Mouse (Mus musculus) CH12.LX (cell line): ENCODE data around the gene Nell1. TPM values are rescaled to one million over a fixed set of nuclear protein-coding genes. Genes with fewer than 3 reads are reported as not detected.

Experiments used
- DNase-seq: peaks from one replicate; pipeline ENCODE4 v3.0.0-alpha.2; 2013; ENCODE audit errors: extremely low read depth
- H3K27ac ChIP-seq: 2 replicates; pipeline ENCODE4 v1.5.1; 2012; ENCODE audit warnings: low read depth, mild to moderate bottlenecking, control low read depth, moderate library complexity; ENCODE audit not compliant: insufficient read depth
- H3K27me3 ChIP-seq: replicated peaks from 2 replicates; pipeline ENCODE3; 2012; ENCODE audit warnings: inconsistent platforms
- H3K36me3 ChIP-seq, 2 experiments: replicated peaks in 1 of 2; 2 replicates each; pipeline versions ENCODE3 to v1.6.1; 2012; ENCODE audit warnings: inconsistent platforms in 1 of 2, low read length in 1 of 2, mild to moderate bottlenecking in 1 of 2, mixed read lengths in 1 of 2, moderate library complexity in 1 of 2; ENCODE audit not compliant: control insufficient read depth in 1 of 2, insufficient read depth in 1 of 2
- H3K4me1 ChIP-seq, 2 experiments: 2 replicates each; pipeline ENCODE4 v1.6.1; 2012; ENCODE audit warnings: inconsistent platforms in 1 of 2, moderate library complexity in 1 of 2; ENCODE audit not compliant: insufficient read depth in 2 of 2, control insufficient read depth in 1 of 2
- H3K4me2 ChIP-seq: 2 replicates; pipeline ENCODE4 v1.6.1; 2012; ENCODE audit warnings: low read depth, mild to moderate bottlenecking, control low read depth; ENCODE audit not compliant: poor library complexity, insufficient read depth, severe bottlenecking
- H3K4me3 ChIP-seq, 3 experiments: fragments of 150-350 bp in 1 of 3; sonication (generic) in 1 of 3; replicated peaks in 1 of 3; 2 replicates each; pipeline versions ENCODE3 to v1.5.1; 2011 to 2012; ENCODE audit warnings: low read depth in 2 of 3, low read length in 2 of 3, mild to moderate bottlenecking in 2 of 3, moderate library complexity in 2 of 3, control low read depth in 1 of 3, improper control_type of control experiment in 1 of 3, inconsistent platforms in 1 of 3, mixed read lengths in 1 of 3; ENCODE audit not compliant: poor library complexity in 1 of 3
- H3K79me2 ChIP-seq: replicated peaks from 2 replicates; pipeline ENCODE4 v1.6.1; 2012; ENCODE audit warnings: mild to moderate bottlenecking, moderate library complexity; ENCODE audit not compliant: control insufficient read depth, poor library complexity, insufficient read depth, severe bottlenecking; ENCODE audit errors: extremely low read depth
- H3K9ac ChIP-seq: 2 replicates; pipeline ENCODE4 v1.6.1; 2012; ENCODE audit warnings: low read depth, mild to moderate bottlenecking, control low read depth, moderate library complexity; ENCODE audit not compliant: insufficient read depth
- H3K9me3 ChIP-seq: replicated peaks from 2 replicates; pipeline ENCODE3; 2012; ENCODE audit warnings: low read length, inconsistent platforms, mixed read lengths
- CHD2 ChIP-seq: IDR thresholded peaks from 2 replicates; pipeline ENCODE4 v1.6.1; 2011; ENCODE audit warnings: low read length, improper control_type of control experiment
- CTCF ChIP-seq, 2 experiments: IDR thresholded peaks in 1 of 2; conservative IDR thresholded peaks in 1 of 2; 2 replicates each; pipeline ENCODE4 v1.5.1; 2011 to 2012; ENCODE audit warnings: low read depth in 2 of 2, low read length in 2 of 2, improper control_type of control experiment in 1 of 2, inconsistent platforms in 1 of 2, mild to moderate bottlenecking in 1 of 2, moderate library complexity in 1 of 2
- ELF1 ChIP-seq: IDR thresholded peaks from 2 replicates; pipeline ENCODE4 v1.6.1; 2014; ENCODE audit warnings: low read depth, mild to moderate bottlenecking, inconsistent platforms, low read length, improper control_type of control experiment
- EP300 ChIP-seq: IDR thresholded peaks from 2 replicates; pipeline ENCODE4 v1.6.1; 2011; ENCODE audit warnings: low read length, improper control_type of control experiment
- ETS1 ChIP-seq: conservative IDR thresholded peaks from 2 replicates; pipeline ENCODE4 v1.6.1; 2012; ENCODE audit warnings: low read depth, mild to moderate bottlenecking, inconsistent platforms, low read length, improper control_type of control experiment, moderate library complexity
- GABPA ChIP-seq: IDR thresholded peaks from 2 replicates; pipeline ENCODE4 v1.6.1; 2012; ENCODE audit warnings: low read depth, low read length, improper control_type of control experiment, inconsistent platforms; ENCODE audit not compliant: insufficient replicate concordance
- HCFC1 ChIP-seq: IDR thresholded peaks from 2 replicates; pipeline ENCODE4 v1.6.1; 2012; ENCODE audit warnings: low read depth, mild to moderate bottlenecking, inconsistent platforms, low read length, improper control_type of control experiment
- IRF4 ChIP-seq: IDR thresholded peaks from 2 replicates; pipeline ENCODE4 v1.6.1; 2014; ENCODE audit warnings: low read depth, mild to moderate bottlenecking, inconsistent platforms, low read length, improper control_type of control experiment
- JUN ChIP-seq: IDR thresholded peaks from 2 replicates; pipeline ENCODE4 v1.6.1; 2011; ENCODE audit warnings: low read depth, mild to moderate bottlenecking, low read length, improper control_type of control experiment, moderate library complexity; ENCODE audit not compliant: insufficient read depth
- KAT2A ChIP-seq: IDR thresholded peaks from 2 replicates; pipeline ENCODE4 v1.6.1; 2012; ENCODE audit warnings: low read length, improper control_type of control experiment, inconsistent platforms; ENCODE audit not compliant: insufficient replicate concordance
- MAFK ChIP-seq: IDR thresholded peaks from 2 replicates; pipeline ENCODE4 v1.6.1; 2011; ENCODE audit warnings: low read length, improper control_type of control experiment; ENCODE audit not compliant: insufficient replicate concordance
- MAX ChIP-seq: IDR thresholded peaks from 2 replicates; pipeline ENCODE4 v1.6.1; 2011; ENCODE audit warnings: low read length, improper control_type of control experiment
- MAZ ChIP-seq: IDR thresholded peaks from 2 replicates; pipeline ENCODE4 v1.6.1; 2012; ENCODE audit warnings: low read depth, mild to moderate bottlenecking, inconsistent platforms, low read length, improper control_type of control experiment, moderate library complexity
- MXI1 ChIP-seq: IDR thresholded peaks from 2 replicates; pipeline ENCODE4 v1.6.1; 2011; ENCODE audit warnings: mild to moderate bottlenecking, low read depth, low read length, improper control_type of control experiment
- NELFE ChIP-seq: IDR thresholded peaks from 2 replicates; pipeline ENCODE4 v1.6.1; 2011; ENCODE audit warnings: low read depth, low read length, improper control_type of control experiment
- NRF1 ChIP-seq: IDR thresholded peaks from 2 replicates; pipeline ENCODE4 v1.6.1; 2014; ENCODE audit warnings: low read depth, mild to moderate bottlenecking, inconsistent platforms, low read length, improper control_type of control experiment, moderate library complexity
- PAX5 ChIP-seq: IDR thresholded peaks from 2 replicates; pipeline ENCODE4 v1.6.1; 2012; ENCODE audit warnings: low read length, inconsistent platforms, mixed read lengths
- RAD21 ChIP-seq: IDR thresholded peaks from 2 replicates; pipeline ENCODE4 v1.6.1; 2011; ENCODE audit warnings: low read depth, mild to moderate bottlenecking, low read length, improper control_type of control experiment, moderate library complexity
- RCOR1 ChIP-seq: conservative IDR thresholded peaks from 2 replicates; pipeline ENCODE4 v1.6.1; 2012; ENCODE audit warnings: low read depth, mild to moderate bottlenecking, inconsistent platforms, low read length, improper control_type of control experiment
- SIN3A ChIP-seq: IDR thresholded peaks from 2 replicates; pipeline ENCODE4 v1.6.1; 2012; ENCODE audit warnings: low read length, improper control_type of control experiment, inconsistent platforms
- SMC3 ChIP-seq: IDR thresholded peaks from 2 replicates; pipeline ENCODE4 v1.6.1; 2011; ENCODE audit warnings: low read depth, low read length, improper control_type of control experiment
- ZC3H11A ChIP-seq: IDR thresholded peaks from 2 replicates; pipeline ENCODE4 v1.6.1; 2012; ENCODE audit warnings: low read depth, mild to moderate bottlenecking, inconsistent platforms, low read length, improper control_type of control experiment
- ZKSCAN1 ChIP-seq: IDR thresholded peaks from 2 replicates; pipeline ENCODE4 v1.6.1; 2012; ENCODE audit warnings: low read depth, inconsistent platforms, low read length, improper control_type of control experiment, borderline replicate concordance
- ZNF384 ChIP-seq: IDR thresholded peaks from 2 replicates; pipeline ENCODE4 v1.6.1; 2012; ENCODE audit warnings: low read depth, low read length, improper control_type of control experiment, inconsistent platforms
- dilution Hi-C: fragments of 300-500 bp; cut with MboI; formaldehyde crosslinking; loops from 2 replicates; pipeline ENCODE4 v1.14.3; 2020; ENCODE audit warnings: low sequenced_read_pairs; ENCODE audit not compliant: extremely low pct_unique_long_range_greater_than_20kb, extremely low pct_ligation_motif_present
- in situ Hi-C: fragments of 300-500 bp; cut with MboI; formaldehyde crosslinking; loops from 3 replicates; pipeline ENCODE4 v1.14.3; 2019; ENCODE audit warnings: low sequenced_read_pairs, low pct_ligation_motif_present, low pct_unique_long_range_greater_than_20kb, mixed read lengths
- polyA plus RNA-seq: library from polyadenylated mRNA; unstranded; fragments of >175 nt; gene quantifications from 2 replicates; pipeline ENCODE4 v1.2.1, GENCODE M21; 2012; ENCODE audit warnings: low read depth; ENCODE audit not compliant: insufficient read length
- total RNA-seq, 2 experiments: library from RNA; depleted of rRNA; stranded (reverse); fragments of 300-350 nt in 1 of 2; fragments of >200 nt in 1 of 2; gene quantifications; 2 replicates each; pipeline ENCODE4 v1.2.3; 2012 to 2014

Nell1 gene
- total and polyA plus RNA-seq, 3 experiments, result not detected

GRCm38 (mm10) chr7:50470555-50470954 is 495.9 kb downstream of the Nell1 start:
- in situ Hi-C loops, result no loop called here
- Histone ChIP-seq H3K9me3 (peaks cover 55% of the 10 kb centered on the region), H3K79me2 (no peaks in the 10 kb centered on the region), H3K36me3 (no peaks in the 10 kb centered on the region), H3K27me3 (no peaks in the 10 kb centered on the region), H3K27ac (no peak overlapping the region), H3K9ac (no peak overlapping the region), H3K4me1 (no peaks in the 10 kb centered on the region), H3K4me2 (no peak overlapping the region), H3K4me3 (no peak overlapping the region)
- no peak for TF ChIP-seq EP300
- no peak for TF ChIP-seq GABPA
- no peak for TF ChIP-seq RAD21
- no peak for TF ChIP-seq SMC3
- no peak for TF ChIP-seq ETS1
- no peak for TF ChIP-seq NELFE
- no peak for TF ChIP-seq MAX
- TF ChIP-seq ZKSCAN1, result no peak
- no peak for TF ChIP-seq MAZ
- no peak for TF ChIP-seq HCFC1
- no peak for TF ChIP-seq ELF1
- TF ChIP-seq NRF1, result no peak
- TF ChIP-seq ZNF384, result no peak
- no peak for TF ChIP-seq CTCF (conservative IDR thresholded peaks at IDR 0.05 in 1 of 2, IDR thresholded peaks at IDR 0.05 in 1 of 2; ENCODE audit: low read depth in 2 of 2, low read length in 2 of 2)
- TF ChIP-seq MXI1, result no peak
- TF ChIP-seq MAFK, result no peak
- no peak for TF ChIP-seq RCOR1
- TF ChIP-seq IRF4, result no peak
- dilution Hi-C loops, result no loop called here
- DNase-seq, result no peak

GRCm38 (mm10) chr7:50482011-50482410 is 507.3 kb downstream of the Nell1 start:
- Histone ChIP-seq H3K79me2 (no peaks in the 10 kb centered on the region), H3K27me3 (no peaks in the 10 kb centered on the region), H3K4me3 (no peak overlapping the region), H3K36me3 (no peaks in the 10 kb centered on the region), H3K4me1 (no peaks in the 10 kb centered on the region), H3K27ac (no peak overlapping the region), H3K4me2 (no peak overlapping the region), H3K9ac (no peak overlapping the region), H3K9me3 (peaks cover 40% of the 10 kb centered on the region)
- in situ Hi-C loops (no loop called here), dilution Hi-C loops (no loop called here)
- TF ChIP-seq RAD21 (no peak), MAFK (no peak), EP300 (no peak), MAZ (no peak), CHD2 (no peak), PAX5 (no peak), KAT2A (no peak), NELFE (no peak), JUN (no peak), HCFC1 (no peak), ZNF384 (no peak), ZC3H11A (no peak), SIN3A (no peak), CTCF (conservative IDR thresholded peaks at IDR 0.05 in 1 of 2, IDR thresholded peaks at IDR 0.05 in 1 of 2; ENCODE audit: low read depth in 2 of 2, low read length in 2 of 2) (no peak), NRF1 (no peak), IRF4 (no peak)
- no peak for DNase-seq
